Mouse (Mus musculus) small intestine, adult 2 months (tissue): ENCODE data around the gene Abhd2.

Source experiments
- CTCF ChIP-seq: fragments of 200-500 bp; IDR thresholded peaks from 2 replicates; pipeline ENCODE4 v1.5.1; 2012; ENCODE audit warnings: low read depth, mild to moderate bottlenecking, control low read depth, inconsistent platforms, low read length, moderate library complexity, mixed read lengths; ENCODE audit not compliant: insufficient replicate concordance, insufficient read length; ENCODE audit errors: extremely low read depth
- POLR2A ChIP-seq: fragments of 200-500 bp; IDR thresholded peaks from 2 replicates; pipeline ENCODE4 v1.6.1; 2012; ENCODE audit warnings: low read depth, mild to moderate bottlenecking, control low read depth, inconsistent platforms, low read length, moderate library complexity

GRCm38 (mm10) chr7:79312246-79312645, 39.2 kb downstream of the Abhd2 start:
- TF ChIP-seq CTCF (no peak), POLR2A (no peak)
